Mouse (Mus musculus) small intestine, adult 2 months (tissue): ENCODE measurements around the gene Olfr345. TPM values are rescaled to one million over a fixed set of nuclear protein-coding genes. Genes with fewer than 3 reads are reported as not detected.

Experiments
- H3K27ac ChIP-seq: fragments of 200-500 bp; 2 replicates; pipeline ENCODE4 v1.5.1; 2012; ENCODE audit warnings: low read depth, low read length, control low read depth, inconsistent platforms; ENCODE audit not compliant: insufficient read depth
- H3K27me3 ChIP-seq: fragments of 200-500 bp; 2 replicates; pipeline ENCODE4 v1.6.1; 2012; ENCODE audit warnings: mild to moderate bottlenecking, moderate library complexity, low read length, inconsistent platforms; ENCODE audit not compliant: control insufficient read depth, insufficient read depth
- H3K36me3 ChIP-seq: fragments of 200-500 bp; 2 replicates; pipeline ENCODE4 v1.6.1; 2012; ENCODE audit warnings: mild to moderate bottlenecking, low read length, control low read depth, inconsistent platforms; ENCODE audit not compliant: control insufficient read depth, insufficient read depth
- H3K4me1 ChIP-seq: fragments of 200-500 bp; 2 replicates; pipeline ENCODE4 v1.6.1; 2012; ENCODE audit warnings: low read length, inconsistent platforms, mixed read lengths; ENCODE audit not compliant: control insufficient read depth, insufficient read depth, insufficient read length
- H3K4me3 ChIP-seq: fragments of 200-500 bp; 2 replicates; pipeline ENCODE4 v1.5.1; 2012; ENCODE audit warnings: low read depth, mild to moderate bottlenecking, control low read depth, inconsistent platforms, low read length, moderate library complexity
- CTCF ChIP-seq: fragments of 200-500 bp; IDR thresholded peaks from 2 replicates; pipeline ENCODE4 v1.5.1; 2012; ENCODE audit warnings: low read depth, mild to moderate bottlenecking, control low read depth, inconsistent platforms, low read length, moderate library complexity, mixed read lengths; ENCODE audit not compliant: insufficient replicate concordance, insufficient read length; ENCODE audit errors: extremely low read depth
- POLR2A ChIP-seq: fragments of 200-500 bp; IDR thresholded peaks from 2 replicates; pipeline ENCODE4 v1.6.1; 2012; ENCODE audit warnings: low read depth, mild to moderate bottlenecking, control low read depth, inconsistent platforms, low read length, moderate library complexity
- WGBS: fragments of 180-500 bp; shearing (Covaris S2); methylation state at CpG from one replicate; pipeline ENCODE4 v1.1.7; 2018; 5-methylcytosine and 5-hydroxymethylcytosine counted together
- polyA plus RNA-seq: library from polyadenylated mRNA; depleted of rRNA; stranded (reverse); fragments of >200 nt; gene quantifications from 2 replicates; pipeline ENCODE4 v1.2.3, GENCODE M21; 2012; rRNA removed

Gene Olfr345
- not detected in 2 replicates for polyA plus RNA-seq

DNA sequence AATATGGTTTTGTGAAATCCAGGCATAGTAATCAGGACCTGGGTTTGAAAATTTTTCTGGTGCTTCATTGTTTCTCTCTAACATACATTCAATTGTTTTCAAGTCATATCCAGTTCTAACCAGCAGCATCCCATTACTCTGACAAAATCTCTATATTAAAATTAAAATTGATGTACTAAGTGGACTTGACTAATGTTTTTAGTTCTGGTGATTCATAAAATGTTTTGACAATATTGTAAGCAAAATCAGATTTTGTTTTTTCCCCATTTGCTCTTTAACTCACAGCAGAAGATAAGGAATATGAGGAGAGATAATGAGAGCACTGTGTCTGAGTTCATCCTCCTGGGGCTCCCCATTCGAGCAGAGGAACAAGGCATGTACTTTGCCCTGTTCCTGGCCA is at the start of gene Olfr345:
TSS of gene Olfr345 (plus strand) at position 301 of the 400 bp plus-strand sequence.
- TF ChIP-seq CTCF (no peak), POLR2A (no peak)
- H3K36me3 ChIP-seq = no peaks in the 10 kb centered on the region
- no peaks in the 10 kb centered on the region for H3K27me3 ChIP-seq
- 67% methylated on average over 1 of the region's 1 CpGs for WGBS
- no peak within 1 kb of the TSS for H3K4me3 ChIP-seq
- H3K4me1 ChIP-seq = no peaks in the 10 kb centered on the region
- H3K27ac ChIP-seq = no peak within 1 kb of the TSS

DNA sequence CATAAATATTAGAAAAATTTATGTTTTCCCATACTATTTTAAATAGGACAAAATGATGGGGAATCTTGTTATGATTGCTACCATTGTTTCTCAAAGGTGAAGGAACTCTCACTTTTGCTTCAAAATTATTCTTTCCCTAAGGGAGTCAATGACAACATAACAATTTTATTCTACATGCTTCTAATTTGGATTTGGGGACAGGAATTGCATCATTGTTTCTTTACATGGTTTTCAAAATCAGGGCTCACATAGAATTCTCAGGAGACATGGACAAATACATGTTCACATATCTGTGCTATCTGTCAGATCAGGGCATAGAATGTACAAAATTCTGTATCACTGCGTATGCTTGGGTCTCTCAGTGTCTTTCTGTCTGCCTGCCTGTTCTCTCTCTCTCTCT is 45.6 kb downstream of the Olfr345 start, which contains the start of gene Olfr346:
TSS of gene Olfr346 (plus strand) at position 301 of the 400 bp plus-strand sequence.
- Histone ChIP-seq H3K27me3 (no peaks in the 10 kb centered on the region), H3K4me1 (no peaks in the 10 kb centered on the region), H3K36me3 (no peaks in the 10 kb centered on the region), H3K27ac (no peak within 1 kb of the TSS), H3K4me3 (no peak within 1 kb of the TSS)
- 66% methylated on average over 1 of the region's 1 CpGs for WGBS
- TF ChIP-seq CTCF (no peak), POLR2A (no peak)

Other genes starting within 250 kb of the Olfr345 start
- gene Olfr339, start 221.1 kb upstream of the Olfr345 start, polyA plus RNA-seq = not detected in 2 replicates
- gene Olfr340, start 187.5 kb upstream of the Olfr345 start, polyA plus RNA-seq = not detected in 2 replicates
- gene Olfr341, start 157.6 kb upstream of the Olfr345 start, polyA plus RNA-seq = not detected in 2 replicates
- gene Olfr342, start 115.0 kb upstream of the Olfr345 start, polyA plus RNA-seq = not detected in 2 replicates
- gene Olfr344, start 73.4 kb upstream of the Olfr345 start, polyA plus RNA-seq = not detected in 2 replicates
- gene Olfr346, start 45.7 kb downstream of the Olfr345 start, polyA plus RNA-seq = not detected in 2 replicates
- not detected in 2 replicates for gene Olfr347, start 91.9 kb downstream of the Olfr345 start, polyA plus RNA-seq
- not detected in 2 replicates for gene Olfr348, start 144.2 kb downstream of the Olfr345 start, polyA plus RNA-seq
- gene Olfr50, start 150.5 kb downstream of the Olfr345 start, polyA plus RNA-seq = not detected in 2 replicates
- gene Olfr3, start 177.0 kb downstream of the Olfr345 start, polyA plus RNA-seq = not detected in 2 replicates
- not detected in 2 replicates for gene Olfr350, start 206.3 kb downstream of the Olfr345 start, polyA plus RNA-seq
- gene Olfr351, start 222.6 kb downstream of the Olfr345 start, polyA plus RNA-seq = not detected in 2 replicates
- gene Olfr352, start 228.4 kb downstream of the Olfr345 start, polyA plus RNA-seq = not detected in 2 replicates